Mouse (Mus musculus) neural tube, embryonic 12.5 days (tissue): Measurements from ENCODE around the gene Olfr1425. TPM values are rescaled to one million over a fixed set of nuclear protein-coding genes. Genes with fewer than 3 reads are reported as not detected.

Experiments
- ATAC-seq: fragments of 200-750 bp; cut with Nextera tagmentation; 2 replicates; pipeline ENCODE4 v1.8.0; 2017; ENCODE audit warnings: low read depth, mild to moderate bottlenecking, moderate TSS enrichment, moderate library complexity; ENCODE audit not compliant: low FRiP score
- H3K27ac ChIP-seq: fragments of 300-500 bp; sonication (generic); 2 replicates; pipeline ENCODE4 v1.5.1; 2016
- H3K27me3 ChIP-seq: fragments of 300-500 bp; sonication (generic); replicated peaks from 2 replicates; pipeline ENCODE4 v1.6.1; 2016; ENCODE audit warnings: mild to moderate bottlenecking
- H3K36me3 ChIP-seq: fragments of 300-500 bp; sonication (generic); 2 replicates; pipeline ENCODE4 v1.6.1; 2016; ENCODE audit warnings: mild to moderate bottlenecking
- H3K4me1 ChIP-seq: fragments of 300-500 bp; sonication (generic); 2 replicates; pipeline ENCODE4 v1.6.1; 2016
- H3K4me2 ChIP-seq: fragments of 300-500 bp; sonication (generic); replicated peaks from 2 replicates; pipeline ENCODE4 v1.6.1; 2016; ENCODE audit warnings: mild to moderate bottlenecking
- H3K4me3 ChIP-seq: fragments of 300-500 bp; sonication (generic); 2 replicates; pipeline ENCODE4 v1.5.1; 2016
- H3K9ac ChIP-seq: fragments of 300-500 bp; sonication (generic); 2 replicates; pipeline ENCODE4 v1.6.1; 2016; ENCODE audit warnings: mild to moderate bottlenecking
- H3K9me3 ChIP-seq: fragments of 300-500 bp; sonication (generic); 2 replicates; pipeline ENCODE4 v1.6.1; 2016; ENCODE audit warnings: mild to moderate bottlenecking
- WGBS: fragments of 180-500 bp; shearing (Covaris S2); methylation state at CpG from one replicate; pipeline ENCODE4 v1.1.7; 2016; 5-methylcytosine and 5-hydroxymethylcytosine counted together
- polyA plus RNA-seq: library from polyadenylated mRNA; unstranded; fragments of >200 nt; fragmentation: Nextera tagmentation; extraction: Ambion mirVana; gene quantifications from 2 replicates; pipeline ENCODE4 v1.2.1, GENCODE M21; 2016

Olfr1425 gene
- polyA plus RNA-seq, 1 experiment from 2014 or later, result not detected

DNA sequence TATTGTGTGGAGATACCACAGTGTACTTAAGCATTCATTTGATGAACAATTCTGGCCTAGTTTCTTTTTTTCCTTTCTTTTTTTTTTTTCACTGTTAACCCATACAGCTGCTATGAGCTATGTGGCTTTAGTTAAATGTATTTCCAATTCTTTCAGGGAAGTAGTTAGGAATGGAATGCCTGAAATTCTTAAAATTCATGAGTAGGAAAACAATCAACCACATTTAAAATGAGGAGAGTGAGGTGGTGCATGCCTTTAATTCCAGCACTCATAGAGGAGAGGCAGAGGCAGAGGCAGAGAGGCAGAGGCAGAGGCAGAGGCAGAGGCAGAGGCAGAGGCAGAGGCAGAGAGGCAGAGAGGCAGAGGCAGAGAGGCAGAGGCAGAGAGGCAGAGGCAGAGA lies 39.8 kb downstream of the Olfr1425 start:
- H3K4me2 ChIP-seq, result no peak overlapping the region
- no peak overlapping the region for H3K27ac ChIP-seq
- H3K4me3 ChIP-seq, result no peak overlapping the region
- H3K27me3 ChIP-seq, result no peaks in the 10 kb centered on the region
- H3K4me1 ChIP-seq, result no peaks in the 10 kb centered on the region
- H3K9ac ChIP-seq, result no peak overlapping the region
- ATAC-seq, result no peak
- no peaks in the 10 kb centered on the region for H3K9me3 ChIP-seq
- H3K36me3 ChIP-seq, result no peaks in the 10 kb centered on the region

DNA sequence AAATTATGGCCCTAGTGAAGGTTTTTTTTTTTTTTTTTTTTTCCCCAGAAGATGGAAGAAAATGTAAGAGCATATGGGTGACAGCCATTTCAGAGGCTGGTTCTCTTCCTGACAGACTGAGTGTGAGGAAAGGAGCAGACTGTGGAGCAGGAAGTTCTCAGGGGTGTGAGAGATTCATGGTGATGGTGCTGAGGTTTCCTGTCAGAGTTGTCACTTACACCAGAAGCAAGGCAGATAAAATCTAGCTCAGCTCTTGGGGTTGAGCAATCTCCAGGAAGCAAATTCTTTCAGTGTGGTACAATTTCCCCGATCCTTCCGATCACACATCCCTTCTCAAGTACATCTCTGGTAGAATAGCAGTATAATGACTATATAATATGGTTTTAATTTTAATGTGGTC lies 50.9 kb downstream of the Olfr1425 start:
- no peak overlapping the region for H3K9ac ChIP-seq
- no peaks in the 10 kb centered on the region for H3K27me3 ChIP-seq
- no peaks in the 10 kb centered on the region for H3K36me3 ChIP-seq
- H3K4me2 ChIP-seq, result no peak overlapping the region
- no peak overlapping the region for H3K27ac ChIP-seq
- no peak for ATAC-seq
- WGBS, result 93% methylated on average over 2 of the region's 2 CpGs
- no peak overlapping the region for H3K4me3 ChIP-seq
- H3K4me1 ChIP-seq, result no peaks in the 10 kb centered on the region
- no peaks in the 10 kb centered on the region for H3K9me3 ChIP-seq

DNA sequence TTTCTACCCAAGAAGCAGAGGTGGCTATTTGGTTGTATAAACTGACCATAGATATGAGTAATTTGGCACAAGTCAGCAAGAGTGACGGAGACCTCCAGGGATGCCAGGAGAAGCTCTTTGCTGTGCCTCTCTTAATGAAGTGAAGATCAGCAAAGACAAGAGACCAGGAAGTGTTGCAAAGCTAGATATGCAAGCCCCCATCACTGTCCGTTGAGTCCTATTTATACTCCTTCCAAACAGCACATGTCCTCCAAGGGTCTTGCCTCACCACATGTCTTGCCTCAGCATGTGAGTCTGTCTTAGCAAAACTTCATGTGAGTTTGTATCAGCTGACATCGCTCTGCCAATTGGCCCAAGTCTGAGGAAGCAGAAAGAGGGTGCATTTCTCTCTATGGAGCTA lies 52.2 kb downstream of the Olfr1425 start:
- Histone ChIP-seq H3K9me3 (no peaks in the 10 kb centered on the region), H3K36me3 (no peaks in the 10 kb centered on the region), H3K4me1 (no peaks in the 10 kb centered on the region), H3K27ac (no peak overlapping the region), H3K4me2 (no peak overlapping the region), H3K27me3 (no peaks in the 10 kb centered on the region), H3K4me3 (no peak overlapping the region), H3K9ac (no peak overlapping the region)
- 93% methylated on average over 3 of the region's 3 CpGs for WGBS
- no peak for ATAC-seq

DNA sequence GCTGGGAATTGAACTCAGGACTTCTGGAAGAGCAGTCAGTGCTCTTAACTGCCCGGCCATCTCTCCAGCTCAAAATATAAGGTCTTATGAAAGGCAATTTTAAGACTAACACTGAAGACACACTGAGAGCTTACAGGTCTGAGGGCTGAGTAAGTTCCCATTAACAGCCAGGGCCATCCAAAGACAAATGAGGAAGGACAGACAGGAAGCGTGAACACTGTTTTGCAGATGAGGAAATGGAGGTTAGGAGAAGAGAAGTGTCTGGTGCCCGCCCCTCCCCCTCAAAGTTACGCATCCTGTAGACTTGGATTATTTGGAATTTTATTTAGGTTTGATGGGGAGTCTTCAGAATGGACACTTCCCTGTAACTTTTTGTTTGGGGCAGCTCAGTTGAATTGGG lies 53.4 kb downstream of the Olfr1425 start:
- Histone ChIP-seq H3K4me2 (no peak overlapping the region), H3K4me3 (no peak overlapping the region), H3K4me1 (no peaks in the 10 kb centered on the region), H3K9ac (no peak overlapping the region), H3K27me3 (no peaks in the 10 kb centered on the region), H3K27ac (no peak overlapping the region), H3K9me3 (no peaks in the 10 kb centered on the region), H3K36me3 (no peaks in the 10 kb centered on the region)
- ATAC-seq, result no peak
- 85% methylated on average over 4 of the region's 4 CpGs for WGBS

Other genes starting within 250 kb of the Olfr1425 start
- not detected in 2 replicates for gene Olfr1417, start 238.5 kb downstream of the Olfr1425 start, polyA plus RNA-seq
- not detected in 2 replicates for gene Olfr1418, start 216.7 kb downstream of the Olfr1425 start, polyA plus RNA-seq
- gene Olfr1419, start 202.6 kb downstream of the Olfr1425 start, polyA plus RNA-seq, result not detected in 2 replicates
- not detected in 2 replicates for gene Olfr1420, start 191.2 kb downstream of the Olfr1425 start, polyA plus RNA-seq
- gene Patl1, start 165.3 kb downstream of the Olfr1425 start, polyA plus RNA-seq, result 17.8 and 21.1 TPM in 2 replicates
- 5.1 TPM in 2 replicates for gene Osbp, start 111.8 kb downstream of the Olfr1425 start, polyA plus RNA-seq
- not detected in 2 replicates for gene Olfr1423, start 36.4 kb downstream of the Olfr1425 start, polyA plus RNA-seq
- gene Olfr1424, start 15.0 kb downstream of the Olfr1425 start, polyA plus RNA-seq, result not detected in 2 replicates
- not detected in 2 replicates for gene Olfr1426, start 14.3 kb upstream of the Olfr1425 start, polyA plus RNA-seq
- gene Olfr1427, start 25.6 kb upstream of the Olfr1425 start, polyA plus RNA-seq, result not detected in 2 replicates
- gene Olfr1428, start 38.2 kb upstream of the Olfr1425 start, polyA plus RNA-seq, result not detected in 2 replicates
- not detected in 2 replicates for gene Olfr76, start 45.5 kb upstream of the Olfr1425 start, polyA plus RNA-seq
- gene Olfr1555-ps1, start 92.4 kb upstream of the Olfr1425 start, polyA plus RNA-seq, result not detected in 2 replicates
- not detected in 2 replicates for gene Olfr1431, start 122.9 kb upstream of the Olfr1425 start, polyA plus RNA-seq
- gene Olfr1432, start 154.9 kb upstream of the Olfr1425 start, polyA plus RNA-seq, result not detected in 2 replicates
- gene Olfr262, start 163.9 kb upstream of the Olfr1425 start, polyA plus RNA-seq, result not detected in 2 replicates
- gene Olfr235, start 183.3 kb upstream of the Olfr1425 start, polyA plus RNA-seq, result not detected in 2 replicates
- gene Olfr1434, start 202.1 kb upstream of the Olfr1425 start, polyA plus RNA-seq, result not detected in 2 replicates
- gene Olfr1436, start 221.4 kb upstream of the Olfr1425 start, polyA plus RNA-seq, result not detected in 2 replicates
- gene Olfr1437, start 247.4 kb upstream of the Olfr1425 start, polyA plus RNA-seq, result not detected in 2 replicates